Mouse (Mus musculus): ENCODE results near the gene Wdr54.

Wdr54 gene

DNA sequence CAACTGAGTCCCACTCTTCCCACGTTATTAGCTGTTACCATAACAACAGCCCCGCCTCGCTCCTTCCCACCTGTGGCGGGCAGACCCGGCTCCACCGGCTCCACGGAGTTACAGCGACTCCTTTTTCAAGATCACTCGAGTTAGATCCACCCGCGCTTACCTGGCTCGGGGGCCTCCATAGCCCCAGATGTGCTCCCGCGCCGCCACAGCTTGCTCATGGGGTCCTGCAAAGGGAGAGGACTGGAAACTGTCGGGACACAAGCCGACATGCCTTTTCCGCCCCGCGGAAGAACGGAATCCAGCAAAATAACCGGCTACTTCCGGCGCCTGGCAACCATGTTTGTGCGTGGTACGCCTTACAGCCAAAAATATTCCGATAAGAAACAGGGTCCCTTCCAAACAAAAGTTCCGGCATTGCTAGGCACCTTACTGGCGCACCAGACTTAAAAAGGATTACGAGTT, 31.3 kb downstream of the Wdr54 start:
- peak; percentile 99 for DNase-seq

DNA sequence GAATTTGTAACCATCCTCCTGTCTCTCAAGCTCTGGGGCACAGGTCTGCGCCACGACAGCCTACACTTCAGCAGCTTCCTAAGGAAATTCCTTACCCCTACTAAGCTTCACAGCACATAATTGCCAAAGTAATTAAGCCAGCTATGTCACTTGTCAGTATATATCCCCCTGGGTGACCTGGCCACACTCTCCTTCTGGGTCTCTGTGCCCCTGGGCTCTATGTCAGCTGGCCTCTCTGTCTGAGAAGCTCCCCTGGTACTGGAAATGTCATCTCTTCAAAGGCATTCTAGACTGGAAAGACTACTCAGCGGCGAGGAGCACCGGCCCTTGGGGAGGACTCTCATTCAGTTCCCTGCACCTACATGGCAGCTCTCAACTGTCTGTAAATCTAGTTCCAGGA, 33.2 kb downstream of the Wdr54 start:
- DNase-seq, result peak; percentile 91

DNA sequence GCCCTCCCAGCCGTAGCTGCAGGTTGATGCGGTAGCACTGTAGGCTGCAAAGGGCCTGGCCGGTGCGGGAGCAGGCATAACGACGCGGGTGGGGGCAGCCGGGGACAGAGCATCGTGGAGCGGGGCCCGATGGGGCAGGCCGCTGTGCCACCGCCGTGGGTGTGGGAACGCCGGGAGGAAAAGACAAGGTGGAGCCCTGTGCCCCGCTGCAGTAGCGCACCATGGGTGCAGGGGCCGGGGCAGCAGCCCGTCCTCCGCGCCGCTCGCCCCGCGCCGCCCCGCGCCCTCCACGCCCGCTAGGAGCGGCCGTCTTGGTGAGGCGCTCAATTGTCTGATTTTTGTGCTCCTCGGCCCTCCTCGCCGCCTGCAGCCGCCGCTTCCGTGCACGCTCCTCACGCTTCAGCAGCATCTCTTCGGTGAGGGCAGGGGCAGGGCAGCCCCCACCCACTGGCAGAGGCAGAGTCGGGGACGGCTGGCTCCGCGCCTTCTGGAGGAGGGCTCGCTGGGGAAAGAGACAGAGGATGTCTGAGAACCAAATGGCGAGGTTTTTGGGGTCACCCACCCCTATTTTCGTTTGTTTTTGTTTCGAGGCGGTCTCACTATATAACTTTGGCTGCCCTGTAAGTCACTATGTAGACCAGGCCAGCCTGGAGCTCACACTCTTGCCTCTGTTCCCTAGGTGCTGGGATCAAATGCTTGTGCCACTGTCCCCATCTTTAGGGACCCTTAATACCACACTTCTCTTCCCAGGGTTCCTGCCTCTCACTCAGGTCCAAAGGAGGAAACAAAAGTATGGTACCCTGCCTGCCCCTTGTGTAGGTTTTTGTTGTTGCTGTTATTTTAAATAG, 34.1 kb downstream of the Wdr54 start:
- peak; percentile 94 for DNase-seq

- DNase-seq, result peak; percentile 100
Measured at GRCm38 (mm10) chr6:83120930-83121862, 35.0 kb downstream of the Wdr54 start, which contains the start of gene Wbp1. TSS of gene Wbp1 (minus strand) at chr6:83121559.

GRCm38 (mm10) chr6:83119734-83120051, 36.5 kb downstream of the Wdr54 start:
- peak; percentile 90 for DNase-seq

DNA sequence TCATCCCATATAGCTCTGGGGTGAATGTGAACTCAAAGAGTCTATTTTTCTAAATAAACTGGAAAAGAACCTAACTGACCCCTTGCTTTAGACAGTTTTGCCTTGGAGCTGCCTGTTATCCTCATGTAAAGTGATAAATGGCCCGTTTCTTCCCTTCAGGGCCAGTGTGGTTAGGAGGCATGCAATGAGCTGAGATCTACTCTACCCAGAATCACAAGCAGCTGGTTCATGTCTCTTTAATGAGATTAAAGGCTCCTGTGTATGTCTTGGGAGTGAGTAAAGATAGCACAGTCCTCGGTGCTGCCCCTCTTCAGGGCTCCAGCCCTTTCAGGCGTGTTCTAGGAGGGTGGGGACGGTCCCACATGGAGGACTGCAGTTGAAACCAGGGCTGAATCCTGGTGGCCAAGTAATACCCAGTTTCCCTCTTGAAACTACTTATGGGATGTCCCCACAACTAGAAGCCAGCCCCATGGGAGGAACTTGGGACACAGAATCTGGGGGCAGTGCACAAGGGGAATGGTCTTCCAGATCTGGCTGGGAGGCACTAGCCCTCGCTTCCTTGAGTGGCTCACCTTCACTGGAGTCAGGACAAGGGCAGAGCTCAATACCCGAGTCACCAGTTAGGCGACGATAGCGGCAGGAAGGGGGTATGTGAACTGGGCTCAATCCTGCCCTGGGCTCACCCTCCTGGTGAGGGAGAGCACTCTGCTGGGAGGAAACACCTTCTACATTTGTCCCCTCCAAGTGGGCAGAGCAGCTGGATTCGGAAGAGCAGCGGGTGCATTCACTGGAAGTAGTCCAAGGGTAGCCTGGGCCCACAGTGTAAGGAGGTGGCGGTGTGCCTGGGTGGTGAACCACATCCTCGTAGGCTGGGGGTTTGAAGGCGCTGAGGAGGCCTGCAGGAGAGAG, 37.1 kb downstream of the Wdr54 start:
- DNase-seq, result peak; percentile 89

GRCm38 (mm10) chr6:83118369-83118768, 37.8 kb downstream of the Wdr54 start:
- DNase-seq, result no peak

GRCm38 (mm10) chr6:83117616-83118015, 38.6 kb downstream of the Wdr54 start:
- DNase-seq, result peak; percentile 91

- DNase-seq, result peak; percentile 92
Measured at GRCm38 (mm10) chr6:83117165-83117438, 39.1 kb downstream of the Wdr54 start.

GRCm38 (mm10) chr6:83116373-83117164, 39.6 kb downstream of the Wdr54 start:
- peak; percentile 90 for DNase-seq

- peak; percentile 94 for DNase-seq
Measured at GRCm38 (mm10) chr6:83115682-83116372, 40.4 kb downstream of the Wdr54 start.

DNA sequence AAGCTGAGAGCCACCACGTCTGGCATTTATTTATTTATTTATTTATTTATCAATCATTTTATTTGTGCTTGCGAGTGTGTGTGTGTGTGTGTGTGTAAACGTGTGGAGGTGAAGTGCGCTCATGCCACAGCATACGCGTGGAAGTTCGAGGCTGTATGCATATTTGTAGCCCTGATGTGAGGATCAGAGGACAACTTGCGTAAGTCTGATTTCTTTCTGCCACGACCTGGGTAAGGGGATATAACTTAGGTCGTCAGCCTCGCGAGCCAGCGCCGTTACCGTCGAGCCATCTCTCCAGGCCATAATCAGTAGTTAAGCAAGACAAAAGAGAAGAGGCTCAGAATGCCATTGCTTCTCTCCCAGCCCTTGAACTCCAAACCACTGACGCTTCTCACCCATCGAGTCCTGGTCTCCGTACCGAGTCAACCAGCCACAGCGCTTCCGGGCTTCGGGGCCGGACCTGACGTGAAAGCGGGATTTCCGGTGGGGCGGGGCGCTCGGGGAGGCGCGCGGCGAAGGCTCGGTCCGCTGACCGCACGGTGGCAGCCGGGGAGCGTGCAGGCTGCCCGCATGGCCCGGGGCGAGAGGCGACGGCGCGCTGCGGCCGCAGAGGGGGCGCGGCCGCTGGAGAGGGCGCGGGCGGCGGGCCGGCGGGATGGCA, 41.1 kb downstream of the Wdr54 start, which contains the start of gene Mogs:
Mogs (plus strand) TSS at position 486 of the 661 bp plus-strand sequence.
- peak; percentile 99 for DNase-seq

- DNase-seq, result no peak
Measured at GRCm38 (mm10) chr6:83111510-83112136, 44.6 kb downstream of the Wdr54 start.

- DNase-seq, result peak; percentile 98
Measured at GRCm38 (mm10) chr6:83108762-83109668, 47.2 kb downstream of the Wdr54 start, which contains the start of gene Mrpl53. TSS of gene Mrpl53 (plus strand) at chr6:83109040.

DNA sequence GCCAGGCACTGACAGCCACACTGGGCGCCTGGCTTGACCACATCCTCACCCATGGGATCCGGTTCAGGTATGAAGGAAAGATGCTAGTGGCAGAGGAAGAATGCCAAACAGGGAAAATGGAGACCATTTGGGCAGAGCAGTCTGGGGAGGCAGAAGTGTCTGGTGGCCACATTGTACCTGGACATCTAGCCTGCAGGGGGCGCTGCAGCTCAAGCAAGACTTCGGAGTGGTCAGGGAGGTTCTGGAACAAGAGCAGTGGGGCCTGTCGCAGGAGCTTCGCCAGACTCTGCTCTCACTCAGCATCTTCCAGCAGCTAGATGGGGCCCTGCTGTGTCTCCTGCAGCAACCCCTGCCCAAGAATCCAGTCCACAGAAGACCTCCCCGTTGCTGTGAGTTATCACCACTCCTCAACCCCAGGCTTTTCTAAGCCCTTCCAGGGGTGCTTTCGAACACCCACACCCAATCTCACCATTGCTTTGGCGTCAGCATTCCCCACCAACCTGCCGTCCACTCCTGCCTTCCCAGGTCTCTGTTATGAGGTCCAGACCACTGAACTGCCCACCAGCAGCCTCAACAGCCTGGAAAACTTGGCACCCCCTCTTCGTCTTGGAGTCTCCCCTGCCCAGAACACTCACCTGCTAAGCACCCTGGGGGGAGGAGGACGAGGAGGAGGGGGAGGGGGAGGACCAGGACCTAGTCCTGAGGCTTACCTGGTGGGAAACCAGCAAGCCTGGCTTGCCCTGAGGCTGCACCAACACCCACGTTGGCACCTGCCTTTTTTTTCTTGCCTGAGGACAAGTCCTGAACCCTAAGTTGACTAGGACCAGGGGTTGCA, 48.4 kb downstream of the Wdr54 start:
- DNase-seq, result peak; percentile 96

DNA sequence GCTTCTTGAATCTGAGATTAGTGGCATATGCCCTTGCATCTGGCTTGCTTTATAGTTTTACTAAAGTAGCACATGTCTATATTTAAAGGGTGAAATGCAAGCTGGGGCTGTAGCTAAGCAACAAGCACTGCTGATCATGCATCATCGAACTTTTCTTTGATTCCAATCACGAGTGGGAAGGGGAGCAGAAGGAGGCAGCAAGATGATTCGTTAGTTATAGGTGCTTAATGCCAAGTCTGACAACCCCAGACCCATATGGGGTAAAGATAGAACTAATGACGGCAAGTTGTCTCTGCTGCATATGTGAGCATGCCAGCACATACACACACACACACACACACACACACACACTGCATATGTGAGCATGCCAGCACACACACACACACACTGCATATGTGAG, 52.0 kb downstream of the Wdr54 start:
- no peak for DNase-seq

DNA sequence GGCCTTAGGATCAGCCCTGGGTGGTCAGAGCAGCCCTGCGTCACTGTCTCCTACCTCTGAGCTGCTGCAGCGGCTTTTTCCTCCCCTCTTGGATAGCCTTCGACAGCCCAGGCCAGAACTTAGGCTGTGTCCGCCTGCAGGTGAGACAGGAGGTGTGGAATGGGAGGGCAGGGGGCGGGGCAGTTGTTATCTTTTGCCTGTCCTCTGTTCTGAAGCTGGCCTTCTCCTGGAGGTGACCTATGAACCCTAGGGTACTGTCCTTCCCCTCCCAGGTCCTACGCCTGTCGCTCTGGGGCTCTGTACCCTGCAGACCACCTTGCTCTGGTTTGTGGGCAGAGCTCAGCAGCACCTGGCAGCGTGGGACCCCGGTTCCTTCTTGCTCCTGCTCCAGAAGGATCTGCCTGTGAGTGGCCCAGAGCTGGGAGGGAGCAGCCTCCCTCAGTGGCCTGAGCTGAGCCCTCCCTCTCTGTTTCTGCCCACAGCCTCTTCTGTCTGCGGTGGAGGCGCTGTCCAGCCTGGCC, 53.0 kb downstream of the Wdr54 start:
- DNase-seq, result peak; percentile 90

Data from heart, adult 11 months (tissue).